Mouse (Mus musculus) natural killer cell, adult 2 months (primary cell): ENCODE measurements around the gene Pycr2.
"Not testable (repeated sequence)": the region's sequence is repeated elsewhere in the genome, so short reads cannot be mapped to it uniquely, and the experiment has no call there.

Experiments used
- DNase-seq, 2 experiments: peaks; one replicate each; pipeline ENCODE4 v3.0.0; 2022; ENCODE audit warnings: low spot score in 2 of 2

Gene Pycr2

DNA sequence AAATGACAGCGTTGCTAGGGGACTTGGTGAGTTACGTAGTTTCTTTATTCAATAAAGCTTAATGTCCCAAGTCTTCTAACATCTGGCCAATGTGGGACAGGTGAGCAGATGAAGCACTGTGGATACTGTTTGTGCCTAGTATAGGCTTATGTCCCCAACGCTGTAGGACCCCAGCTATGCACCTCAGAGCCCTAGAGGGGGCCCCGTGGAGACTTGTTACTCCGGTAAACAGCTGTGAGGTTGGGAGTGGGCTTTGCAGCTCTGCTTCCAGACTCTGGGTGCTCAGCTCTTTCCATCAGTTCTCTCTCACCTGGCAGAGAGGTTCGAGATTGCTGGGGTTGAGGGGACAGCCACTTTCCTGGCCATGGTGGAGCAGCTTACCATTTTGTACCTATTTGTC is 1.2 kb downstream of the Pycr2 start:
- DNase-seq = no peak

- no peak for DNase-seq
These were observed 1.8 kb downstream of the Pycr2 start for GRCm38 (mm10) chr1:180905876-180906275.

GRCm38 (mm10) chr1:180906461-180907147 is 2.5 kb downstream of the Pycr2 start:
- DNase-seq = no peak

GRCm38 (mm10) chr1:180911138-180911537 is 7.0 kb downstream of the Pycr2 start:
- DNase-seq = no peak

DNA sequence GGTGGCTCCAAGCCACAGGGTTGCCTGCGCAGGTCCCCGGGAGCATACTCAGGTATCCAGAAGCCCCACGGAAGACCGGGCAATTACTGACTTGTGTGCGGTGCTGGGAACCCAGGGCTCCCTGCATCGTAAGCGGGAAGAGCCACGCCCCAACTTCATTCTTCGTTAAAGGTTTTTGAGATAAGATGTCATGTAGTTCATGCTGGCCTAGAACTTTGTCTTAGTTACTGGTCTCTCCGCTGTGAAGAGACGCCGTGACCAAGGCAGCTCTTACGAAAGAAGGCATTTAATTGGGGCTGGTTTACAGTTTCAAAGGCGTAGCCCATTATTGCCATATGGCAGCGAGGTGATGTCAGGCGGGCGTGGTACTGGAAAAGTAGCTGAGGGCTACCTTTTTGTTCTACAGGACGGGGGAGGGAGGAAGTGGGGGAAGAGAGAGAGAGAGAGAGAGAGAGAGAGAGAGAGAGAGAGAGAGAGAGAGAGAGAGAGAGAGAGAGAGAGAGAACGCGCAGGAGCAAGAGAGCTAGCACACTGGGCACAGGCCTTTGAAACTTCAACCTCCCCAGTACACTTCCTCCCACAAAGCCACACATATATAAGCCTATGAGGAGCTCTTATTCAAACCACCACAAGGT is 7.7 kb downstream of the Pycr2 start:
- peak in 1 of 2 experiments; percentile 25 for DNase-seq

- no peak for DNase-seq
These were observed 8.7 kb downstream of the Pycr2 start for GRCm38 (mm10) chr1:180912792-180913191.

- DNase-seq = no peak
These were observed 9.7 kb downstream of the Pycr2 start for GRCm38 (mm10) chr1:180913797-180914196.

DNA sequence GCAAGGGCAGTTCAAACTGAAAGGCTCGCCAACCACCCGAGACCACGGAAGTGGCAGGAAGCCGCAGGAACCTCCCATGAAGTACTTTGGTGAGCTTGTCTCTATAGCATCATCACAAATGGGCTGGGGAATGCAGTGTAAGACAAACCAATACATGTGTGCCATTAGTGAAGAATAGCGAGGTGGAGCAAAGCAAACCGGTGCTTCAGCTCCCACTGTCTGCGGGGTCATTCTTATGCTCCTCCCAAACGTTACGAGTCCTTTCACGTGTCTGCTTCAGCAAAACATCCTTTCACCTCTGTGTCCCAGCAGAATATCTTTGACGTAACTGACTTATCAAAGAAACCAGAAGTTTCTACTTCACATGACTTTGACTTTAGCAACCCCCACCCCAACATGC is 12.3 kb downstream of the Pycr2 start:
- DNase-seq = peak in 1 of 2 experiments; percentile 13

- no peak for DNase-seq
These were observed 13.0 kb downstream of the Pycr2 start for GRCm38 (mm10) chr1:180917053-180917452.

- no peak for DNase-seq
These were observed 15.6 kb downstream of the Pycr2 start for GRCm38 (mm10) chr1:180919686-180920085.

DNA sequence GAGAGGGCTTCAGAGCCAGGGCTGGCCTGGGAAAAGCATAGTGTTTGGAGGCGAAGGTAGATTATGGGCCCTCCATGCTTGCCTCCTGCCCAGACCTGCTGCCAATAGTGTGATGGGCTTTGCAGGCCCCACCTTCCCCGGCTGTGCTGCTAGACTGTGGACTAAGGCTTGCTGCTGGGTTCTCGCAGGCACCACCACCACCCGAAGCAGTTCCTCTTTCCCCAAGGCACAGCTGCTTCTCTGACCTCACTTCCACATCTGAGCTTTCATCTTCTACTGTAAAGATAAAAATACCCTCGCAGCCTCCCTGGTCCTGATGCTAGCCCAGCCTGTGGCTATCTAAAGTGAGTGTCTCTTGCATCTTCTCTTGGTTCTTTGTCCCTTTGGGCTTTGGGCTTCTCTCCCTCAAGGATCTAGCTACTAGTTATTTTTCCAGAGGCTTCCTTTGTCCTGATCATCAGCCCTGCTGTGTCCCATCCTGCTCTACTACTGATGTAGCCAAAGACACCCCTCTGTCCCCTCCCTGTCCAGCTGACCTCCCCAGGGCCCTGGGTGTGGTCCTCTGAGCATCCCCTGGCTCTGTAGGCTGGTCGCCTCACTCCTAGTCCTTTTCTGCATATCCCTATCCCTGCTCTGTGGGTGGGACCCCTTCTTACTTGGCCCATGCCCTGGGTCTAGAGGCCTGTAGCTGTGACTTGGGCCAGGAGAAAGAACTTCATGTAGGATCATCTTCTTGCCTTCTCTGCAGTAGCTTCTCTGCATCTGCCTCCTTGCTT is 18.4 kb downstream of the Pycr2 start:
- peak in 1 of 2 experiments; percentile 69 for DNase-seq

- no peak for DNase-seq
These were observed 20.6 kb downstream of the Pycr2 start for GRCm38 (mm10) chr1:180924737-180925136.

GRCm38 (mm10) chr1:180926286-180926685 is 22.2 kb downstream of the Pycr2 start:
- DNase-seq = no peak

GRCm38 (mm10) chr1:180929599-180929998 is 25.5 kb downstream of the Pycr2 start:
- DNase-seq = no peak

DNA sequence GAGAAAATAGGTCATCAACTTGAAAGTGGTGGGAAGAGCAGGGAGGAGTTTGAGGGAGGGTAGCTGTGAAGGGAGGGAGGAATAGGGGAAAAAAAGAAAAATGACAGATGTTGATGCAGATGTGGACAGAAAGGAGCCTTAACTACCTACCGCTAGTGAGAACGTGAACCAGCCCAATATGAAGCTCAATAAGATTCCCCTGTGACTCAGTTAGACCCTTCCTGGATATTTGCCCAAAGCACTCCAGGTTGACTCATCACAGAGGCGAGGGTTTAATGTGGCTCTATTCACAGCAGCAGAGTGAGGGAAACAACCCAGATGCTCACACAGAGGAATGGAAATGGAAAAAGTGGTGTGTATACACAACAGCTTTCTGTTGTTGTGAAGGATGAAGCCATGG is 27.0 kb downstream of the Pycr2 start:
- no peak for DNase-seq

- no peak for DNase-seq
These were observed 29.6 kb downstream of the Pycr2 start for GRCm38 (mm10) chr1:180933659-180934058.

DNA sequence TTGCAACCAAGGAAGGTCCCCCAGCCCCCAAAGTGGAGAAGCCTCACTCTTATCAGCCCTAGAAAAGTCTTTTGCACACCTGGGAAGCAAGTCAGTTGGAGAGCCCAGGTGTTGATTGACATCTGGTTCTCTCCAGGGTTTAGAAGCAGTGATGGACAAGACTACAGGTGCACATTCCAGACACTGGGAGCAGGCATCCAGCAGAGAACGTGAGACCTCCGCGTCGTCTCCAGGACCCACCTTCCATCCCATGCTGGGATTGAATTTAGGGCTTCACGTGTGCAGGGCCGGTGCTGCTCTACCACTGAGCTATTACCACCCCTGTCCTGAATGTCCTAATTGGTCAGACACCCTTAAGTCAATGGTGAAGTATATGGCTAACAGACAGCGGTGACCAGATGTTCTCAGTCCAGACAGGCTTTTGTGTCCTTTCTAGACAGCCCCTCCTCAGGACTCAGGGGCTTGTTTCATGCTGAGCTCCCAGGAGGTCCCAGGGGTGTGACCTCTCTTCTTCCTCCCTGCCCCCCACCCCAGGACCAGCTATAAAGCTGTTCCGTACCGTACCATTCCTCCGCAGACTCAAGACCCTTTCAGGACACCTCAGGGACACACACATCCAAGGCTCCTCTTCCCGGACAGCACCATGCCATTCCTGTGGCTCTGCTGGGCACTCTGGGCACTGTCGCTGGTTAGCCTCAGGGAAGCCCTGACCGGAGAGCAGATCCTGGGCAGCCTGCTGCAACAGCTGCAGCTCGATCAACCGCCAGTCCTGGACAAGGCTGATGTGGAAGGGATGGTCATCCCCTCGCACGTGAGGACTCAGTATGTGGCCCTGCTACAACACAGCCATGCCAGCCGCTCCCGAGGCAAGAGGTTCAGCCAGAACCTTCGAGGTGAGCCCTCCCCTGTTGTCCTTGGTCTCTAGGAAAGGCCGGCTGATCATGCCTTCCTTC is 30.6 kb downstream of the Pycr2 start, which contains the start of gene Lefty1:
Gene Lefty1, plus strand, starts transcription at position 556 of the 953 bp plus-strand sequence.
- DNase-seq = no peak

DNA sequence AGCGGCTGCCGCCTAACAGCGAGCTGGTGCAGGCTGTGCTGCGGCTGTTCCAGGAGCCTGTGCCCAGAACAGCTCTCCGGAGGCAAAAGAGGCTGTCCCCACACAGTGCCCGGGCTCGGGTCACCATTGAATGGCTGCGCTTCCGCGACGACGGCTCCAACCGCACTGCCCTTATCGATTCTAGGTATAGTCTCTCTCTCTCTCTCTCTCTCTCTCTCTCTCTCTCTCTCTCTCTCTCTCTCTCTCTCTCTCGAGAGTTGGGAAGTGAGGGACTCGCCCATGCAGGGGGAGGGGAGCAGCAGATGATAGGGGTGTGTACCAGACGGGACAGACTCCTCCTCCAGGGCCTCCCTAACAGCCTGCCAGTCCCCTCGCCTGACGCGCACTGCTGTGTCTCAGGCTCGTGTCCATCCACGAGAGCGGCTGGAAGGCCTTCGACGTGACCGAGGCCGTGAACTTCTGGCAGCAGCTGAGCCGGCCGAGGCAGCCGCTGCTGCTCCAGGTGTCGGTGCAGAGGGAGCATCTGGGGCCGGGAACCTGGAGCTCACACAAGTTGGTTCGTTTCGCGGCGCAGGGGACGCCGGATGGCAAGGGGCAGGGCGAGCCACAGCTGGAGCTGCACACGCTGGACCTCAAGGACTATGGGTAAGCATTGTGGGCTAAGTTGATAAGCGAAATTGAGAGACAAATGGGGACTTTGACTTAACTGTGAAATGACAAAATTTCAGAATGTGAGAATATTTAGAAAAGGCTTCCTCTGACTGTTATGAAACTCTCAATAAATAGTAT is 32.7 kb downstream of the Pycr2 start:
- not testable (repeated sequence) for DNase-seq

DNA sequence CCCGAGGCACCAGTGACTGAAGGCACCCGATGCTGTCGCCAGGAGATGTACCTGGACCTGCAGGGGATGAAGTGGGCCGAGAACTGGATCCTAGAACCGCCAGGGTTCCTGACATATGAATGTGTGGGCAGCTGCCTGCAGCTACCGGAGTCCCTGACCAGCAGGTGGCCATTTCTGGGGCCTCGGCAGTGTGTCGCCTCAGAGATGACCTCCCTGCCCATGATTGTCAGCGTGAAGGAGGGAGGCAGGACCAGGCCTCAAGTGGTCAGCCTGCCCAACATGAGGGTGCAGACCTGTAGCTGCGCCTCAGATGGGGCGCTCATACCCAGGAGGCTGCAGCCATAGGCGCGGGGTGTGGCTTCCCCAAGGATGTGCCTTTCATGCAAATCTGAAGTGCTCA is 33.5 kb downstream of the Pycr2 start:
- not testable (repeated sequence) for DNase-seq

DNA sequence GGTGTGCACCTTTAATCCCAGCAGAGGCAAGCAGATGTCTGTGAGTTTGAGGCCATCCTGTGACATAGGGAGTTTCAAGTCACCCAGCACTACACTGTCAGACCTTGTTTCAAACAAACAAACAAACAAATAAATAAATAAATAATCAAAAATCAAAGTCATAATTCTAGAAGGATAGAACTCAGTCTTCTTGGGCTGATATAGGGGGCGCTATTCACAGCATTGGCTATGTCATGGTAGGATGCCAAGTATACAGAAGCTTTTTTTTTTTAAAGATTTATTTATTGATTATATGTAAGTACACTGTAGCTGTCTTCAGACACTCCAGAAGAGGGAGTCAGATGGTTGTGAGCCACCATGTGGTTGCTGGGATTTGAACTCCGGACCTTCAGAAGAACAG is 34.7 kb downstream of the Pycr2 start:
- DNase-seq = not testable (repeated sequence)
